Mouse (Mus musculus): Measurements from ENCODE around the gene Scg5.

- TF ChIP-seq CTCF (IDR thresholded peaks at IDR 0.05; ENCODE audit: control insufficient read depth, insufficient read depth, insufficient read length) (no peak), USF1 (IDR thresholded peaks at IDR 0.05; ENCODE audit: low read depth) (no peak), MAX (IDR thresholded peaks at IDR 0.05) (no peak), MYOD1 (IDR thresholded peaks at IDR 0.05; ENCODE audit: control insufficient read depth, insufficient read length, low read depth) (no peak)
Observed at GRCm38 (mm10) chr2:113800846-113801245, 28.1 kb downstream of the Scg5 start.
